Mouse (Mus musculus): ENCODE results near the gene Ccdc141.

DNA sequence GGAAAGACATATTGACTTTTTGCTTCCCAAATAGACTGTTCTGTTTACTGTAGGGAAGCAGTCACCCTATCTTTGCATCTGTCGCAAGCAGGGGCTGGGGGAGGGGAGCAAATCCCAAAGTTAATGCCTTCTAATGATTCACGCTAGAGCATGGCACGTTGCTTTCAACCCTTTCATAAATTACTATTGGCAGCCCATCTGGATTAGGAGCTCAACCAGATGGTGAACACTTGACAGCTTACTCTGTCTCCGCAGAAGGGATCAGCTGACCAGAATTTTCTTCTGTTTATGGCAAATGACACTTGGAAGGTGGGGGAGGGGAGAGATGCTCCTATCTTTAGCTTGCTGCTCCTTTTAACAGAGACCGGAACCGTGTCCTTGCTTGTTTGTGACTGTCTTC, 105.1 kb downstream of the Ccdc141 start:
- no peak for TF ChIP-seq POLR2A (IDR thresholded peaks at IDR 0.05; ENCODE audit: low read depth, low read length)
- TF ChIP-seq CTCF (conservative IDR thresholded peaks at IDR 0.05; ENCODE audit: insufficient read depth, insufficient read length, low read depth, low read length), result no peak

Data from kidney, adult 2 months (tissue).